Mouse (Mus musculus) mouse trophoblast stem cell (cell line): ENCODE results near the gene Polrmt.
"Not testable (repeated sequence)": the region's sequence is repeated elsewhere in the genome, so short reads cannot be mapped to it uniquely, and the experiment has no call there.

Experiments
- in situ Hi-C, 2 experiments: fragments of 300-500 bp; cut with MseI, MboI; formaldehyde crosslinking; loops; 2 replicates in 1 of 2; 3 replicates in 1 of 2; pipeline ENCODE4 v1.15.1; 2025

The Polrmt gene

GRCm38 (mm10) chr10:79709307-79709706, 37.1 kb downstream of the Polrmt start:
- in situ Hi-C loops = no loop called here

DNA sequence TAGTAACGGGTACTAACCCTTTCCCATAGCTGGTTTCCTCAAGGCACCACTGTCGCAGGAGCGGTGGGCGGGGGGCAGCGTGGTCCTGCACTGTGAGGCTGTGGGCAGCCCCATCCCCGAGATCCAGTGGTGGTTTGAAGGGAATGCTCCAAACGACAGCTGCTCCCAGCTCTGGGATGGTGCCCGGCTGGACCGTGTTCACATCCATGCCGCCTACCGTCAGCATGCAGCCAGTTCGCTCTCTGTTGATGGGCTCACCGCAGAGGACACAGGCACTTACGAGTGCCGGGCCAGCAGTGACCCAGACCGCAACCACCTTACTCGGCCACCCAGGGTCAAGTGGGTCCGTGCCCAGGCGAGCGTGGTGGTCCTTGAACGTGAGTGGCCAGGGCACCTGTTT, 37.7 kb downstream of the Polrmt start:
- in situ Hi-C loops = no loop called here

DNA sequence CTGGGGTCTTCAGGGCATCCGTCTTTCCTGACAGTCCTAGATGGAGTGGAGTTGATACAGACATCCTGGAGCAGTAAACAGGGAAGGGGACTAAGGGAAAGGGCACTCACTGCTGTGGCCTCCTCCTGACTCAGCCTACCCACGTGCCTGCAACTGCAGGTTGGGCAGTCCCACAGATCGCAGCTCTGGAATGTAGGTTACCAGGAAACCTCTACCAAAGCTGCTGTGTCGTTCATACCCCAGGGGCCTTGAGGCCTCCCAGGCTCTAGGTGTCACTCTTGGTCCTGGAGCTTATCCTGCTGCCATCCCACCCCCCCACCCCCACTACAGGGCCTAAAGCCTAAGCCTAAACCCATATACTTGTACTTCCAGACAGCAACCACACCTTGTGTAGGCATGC, 38.6 kb downstream of the Polrmt start:
- in situ Hi-C loops = no loop called here

DNA sequence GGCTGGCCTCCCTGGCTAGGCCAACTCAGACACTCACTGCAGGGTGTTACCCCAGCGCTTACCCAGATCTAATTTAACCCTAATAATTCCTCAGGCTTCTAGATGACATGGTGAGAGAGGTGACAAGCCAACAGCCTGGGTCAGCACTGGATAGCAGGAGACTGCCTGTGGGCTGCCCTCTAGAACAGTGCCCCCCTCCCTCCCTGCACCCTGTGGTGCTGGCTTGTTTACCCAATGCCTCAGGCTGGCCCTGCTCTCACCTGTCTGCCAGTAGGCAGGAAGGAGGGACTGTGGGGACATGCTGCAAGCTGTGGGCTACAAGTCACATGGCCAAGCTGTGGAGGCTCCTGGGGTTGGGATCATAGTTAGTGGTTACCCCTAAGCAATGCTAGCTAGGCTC, 39.2 kb downstream of the Polrmt start:
- in situ Hi-C loops = no loop called here

DNA sequence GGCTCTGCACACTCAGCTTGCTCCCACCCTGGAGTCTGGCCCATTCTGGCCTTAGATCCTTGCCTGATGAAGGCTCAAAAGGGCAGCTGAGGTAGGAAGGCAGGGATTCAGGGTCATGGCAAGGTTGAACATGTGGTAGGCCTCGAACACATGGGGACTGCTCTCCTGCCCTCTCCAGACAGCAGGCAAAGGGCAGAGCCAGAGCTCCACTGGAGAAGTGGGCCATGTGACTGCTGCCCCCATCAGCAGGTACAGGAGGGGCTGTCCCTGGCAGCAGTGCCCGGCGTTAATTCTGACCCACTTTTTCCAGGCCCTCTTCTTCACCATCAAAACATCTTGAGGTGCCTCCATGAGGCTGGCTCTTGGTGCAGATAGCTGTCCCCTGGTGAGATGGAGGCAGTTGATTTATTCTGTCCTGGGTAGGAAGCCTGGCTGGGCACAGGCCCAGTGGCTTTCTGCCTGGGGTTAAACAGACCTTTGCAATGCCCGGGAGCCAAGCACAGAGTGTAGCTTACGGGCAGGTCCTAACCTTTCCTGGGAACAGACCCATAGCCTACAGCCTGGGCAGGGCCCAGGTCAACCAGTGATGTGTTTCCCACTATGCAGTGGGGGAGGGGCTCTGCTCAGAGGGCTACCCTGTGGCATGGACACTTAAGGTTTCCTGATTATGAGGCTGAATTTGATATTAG, 39.8 kb downstream of the Polrmt start:
- in situ Hi-C loops = no loop called here

GRCm38 (mm10) chr10:79705951-79706350, 40.4 kb downstream of the Polrmt start:
- in situ Hi-C loops = no loop called here

- in situ Hi-C loops = no loop called here
Measured at GRCm38 (mm10) chr10:79704970-79705360, 41.4 kb downstream of the Polrmt start.

- in situ Hi-C loops = no loop called here
Measured at GRCm38 (mm10) chr10:79704065-79704969, 42.1 kb downstream of the Polrmt start, which contains the start of gene Bsg. Gene Bsg (plus strand): TSS chr10:79704491.

DNA sequence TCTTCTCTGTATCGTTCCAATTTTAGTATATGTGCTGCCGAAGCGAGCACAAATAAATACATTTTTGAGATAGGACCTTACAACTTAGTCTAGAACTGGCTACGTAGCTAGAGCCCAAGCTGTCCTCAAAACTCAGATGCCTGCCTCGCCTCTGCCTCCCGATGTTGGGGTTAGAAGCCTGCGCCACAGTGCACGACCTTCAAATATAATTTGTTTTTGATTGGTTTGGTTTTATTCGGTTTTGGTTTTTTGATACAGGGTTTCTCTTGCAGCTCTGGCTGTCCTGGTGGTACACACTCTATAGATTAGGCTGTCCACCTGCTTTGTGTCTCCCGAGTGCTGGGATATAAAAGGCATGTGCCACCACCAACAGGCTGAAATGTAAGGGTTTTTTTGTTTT, 42.8 kb downstream of the Polrmt start:
- in situ Hi-C loops = no loop called here

DNA sequence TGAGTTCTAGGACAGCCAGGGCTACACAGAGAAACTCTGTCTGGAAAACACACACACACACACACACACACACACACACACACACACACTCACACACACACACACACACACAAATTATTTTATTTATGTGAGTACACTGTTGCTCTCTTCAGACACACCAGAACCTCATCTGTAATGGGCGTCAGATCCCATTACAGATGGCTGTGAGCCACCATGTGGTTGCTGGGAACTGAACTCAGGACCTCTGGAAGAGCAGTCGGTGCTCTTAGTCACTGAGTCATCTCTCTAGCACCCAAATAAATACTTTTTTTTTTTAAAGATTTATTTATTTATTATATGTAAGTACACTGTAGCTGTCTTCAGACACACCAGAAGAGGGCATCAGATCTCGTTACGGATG, 43.4 kb downstream of the Polrmt start:
- in situ Hi-C loops = not testable (repeated sequence)

- in situ Hi-C loops = no loop called here
Measured at GRCm38 (mm10) chr10:79701443-79702129, 44.8 kb downstream of the Polrmt start.

DNA sequence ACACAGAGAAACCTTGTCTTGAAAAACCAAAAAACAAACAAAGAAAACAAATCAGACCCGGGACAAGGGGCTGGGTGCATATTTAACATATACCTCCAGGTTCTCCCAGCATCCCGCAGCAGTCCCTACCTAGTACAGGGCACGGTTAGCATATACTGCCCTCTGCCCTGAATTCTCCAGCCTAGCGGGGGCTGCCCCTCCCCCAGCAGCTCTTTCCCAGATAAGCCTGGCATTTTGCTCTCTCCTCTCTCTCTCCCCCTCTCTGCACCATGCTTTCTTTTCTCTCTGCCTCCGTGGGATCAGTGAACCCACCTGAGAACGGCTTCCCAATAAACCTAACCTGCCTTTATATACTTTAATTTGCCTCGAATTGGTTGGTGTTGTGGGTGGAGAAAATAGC, 45.7 kb downstream of the Polrmt start:
- in situ Hi-C loops = no loop called here

- in situ Hi-C loops = no loop called here
Measured at GRCm38 (mm10) chr10:79698459-79698858, 47.9 kb downstream of the Polrmt start.

- in situ Hi-C loops = no loop called here
Measured at GRCm38 (mm10) chr10:79697916-79698315, 48.5 kb downstream of the Polrmt start.

DNA sequence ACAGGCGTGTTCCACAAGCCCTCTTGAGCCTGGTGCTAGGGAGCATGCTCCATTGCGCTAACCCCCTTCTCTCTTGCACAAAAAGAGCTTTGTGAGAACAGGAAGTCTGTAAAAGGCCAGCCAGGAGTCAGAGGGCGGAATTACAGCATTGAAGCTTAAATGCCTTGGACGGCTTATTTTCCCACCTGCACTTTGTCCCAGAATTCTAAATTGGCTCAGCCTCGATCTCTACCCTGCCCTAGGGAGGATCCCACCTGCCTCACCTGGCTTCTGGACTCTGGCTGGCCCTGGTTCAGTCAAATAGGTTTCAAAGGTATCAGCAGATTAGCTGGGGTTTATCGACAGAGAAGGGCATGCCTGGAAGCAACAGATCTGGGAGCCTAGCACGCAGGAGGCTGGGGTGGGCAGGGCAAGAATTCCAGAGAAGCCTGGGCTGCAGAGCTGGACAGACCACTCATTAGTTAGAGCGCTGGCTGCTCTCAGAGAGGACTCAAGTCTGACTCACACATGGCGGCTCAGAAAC, 50.2 kb downstream of the Polrmt start:
- in situ Hi-C loops = no loop called here

- in situ Hi-C loops = no loop called here
Measured at GRCm38 (mm10) chr10:79695231-79696128, 50.9 kb downstream of the Polrmt start.

GRCm38 (mm10) chr10:79694379-79694655, 52.1 kb downstream of the Polrmt start:
- in situ Hi-C loops = no loop called here

GRCm38 (mm10) chr10:79693580-79694378, 52.6 kb downstream of the Polrmt start:
- in situ Hi-C loops = no loop called here

DNA sequence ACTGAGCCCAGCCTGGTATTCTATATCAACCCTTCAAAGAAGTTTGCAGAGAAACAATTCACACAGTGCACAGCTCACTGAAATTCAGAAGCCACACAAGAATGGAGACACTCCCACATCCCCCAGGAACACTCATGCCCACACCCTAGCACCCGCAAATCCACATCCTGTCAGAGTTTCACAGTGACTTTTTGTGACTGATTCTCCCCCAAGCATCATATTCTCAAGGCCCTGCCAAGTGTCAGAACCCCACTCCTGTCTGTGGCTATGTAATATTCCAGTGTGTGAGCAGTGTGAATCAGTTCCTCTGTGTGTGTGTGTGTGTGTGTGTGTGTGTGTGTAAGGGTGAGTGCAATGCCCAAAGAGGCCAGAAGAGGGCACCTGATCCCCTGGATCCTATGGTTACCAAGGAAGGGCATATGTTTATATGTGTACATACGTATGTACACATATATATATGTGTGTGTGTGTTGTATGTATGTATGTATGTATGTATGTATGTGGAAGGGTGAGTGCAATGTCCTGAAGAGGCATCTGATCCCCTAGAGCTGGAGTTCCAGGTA, 54.3 kb downstream of the Polrmt start:
- in situ Hi-C loops = no loop called here

DNA sequence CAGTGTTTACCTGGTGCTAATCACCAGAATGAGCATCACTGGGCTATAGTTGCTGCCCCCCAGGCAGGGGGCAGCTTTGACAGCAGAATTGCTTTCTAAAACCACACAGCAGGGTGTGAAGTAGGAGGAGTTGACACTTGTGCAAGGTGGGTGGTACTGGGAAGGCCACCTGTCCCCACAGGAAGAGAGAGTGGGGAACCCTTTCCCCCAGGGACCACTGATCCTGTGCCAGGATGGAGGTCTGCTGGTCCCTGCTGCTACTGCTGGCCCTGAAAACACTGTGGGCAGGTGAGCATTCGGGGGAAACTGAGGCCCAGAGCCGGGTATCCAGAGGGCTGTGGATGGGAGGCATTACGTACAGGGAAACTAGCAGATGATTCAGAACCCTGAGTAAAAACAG, 57.2 kb downstream of the Polrmt start:
- in situ Hi-C loops = no loop called here
